Mouse (Mus musculus): ENCODE results near the gene Adamts2. TPM values are rescaled to one million over a fixed set of nuclear protein-coding genes. Genes with fewer than 3 reads are reported as not detected.

Gene Adamts2
- polyA plus RNA-seq, 1 experiment from 2014 or later: 2.5 TPM

DNA sequence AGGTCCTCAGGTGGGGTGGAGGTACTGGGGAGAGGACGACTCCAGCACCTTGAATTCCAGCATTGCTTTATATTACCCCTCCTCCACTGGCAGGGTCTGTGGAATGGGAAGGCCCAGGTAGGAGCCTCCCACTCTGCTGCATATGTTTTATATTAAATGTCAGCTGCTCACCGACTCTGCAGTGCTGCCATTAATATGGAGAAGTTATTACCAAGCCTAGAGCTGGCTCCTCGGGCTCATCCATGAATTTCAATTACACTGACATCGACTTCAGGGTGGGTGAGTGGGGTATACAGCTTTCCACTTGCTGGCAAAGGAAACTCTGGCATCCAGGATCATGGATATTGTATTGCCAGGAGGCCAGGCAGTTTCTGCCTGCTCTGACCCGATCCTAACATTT lies 9.3 kb downstream of the Adamts2 start:
- ATAC-seq (replicated peaks; ENCODE audit: insufficient number of reproducible peaks, low FRiP score, low TSS enrichment): no peak
- H3K9ac ChIP-seq (ENCODE audit: low read depth, low read length): no peak overlapping the region
- no peaks in the 10 kb centered on the region for H3K4me1 ChIP-seq (ENCODE audit: control insufficient read depth, insufficient read depth, low read length)
- WGBS (ENCODE audit: insufficient replicate concordance): 71% methylated on average over 5 of the region's 5 CpGs
- no peaks in the 10 kb centered on the region for H3K9me3 ChIP-seq (replicated peaks; ENCODE audit: control insufficient read depth, low read length)
- no peaks in the 10 kb centered on the region for H3K36me3 ChIP-seq (ENCODE audit: control insufficient read depth, insufficient read depth, low read length)
- H3K27me3 ChIP-seq (ENCODE audit: control insufficient read depth, insufficient read depth, low read length): peaks cover 17% of the 10 kb centered on the region
- no peak overlapping the region for H3K4me3 ChIP-seq (ENCODE audit: low read depth, low read length)
- H3K4me2 ChIP-seq: no peak overlapping the region
- no peak overlapping the region for H3K27ac ChIP-seq (ENCODE audit: low read depth, low read length)

DNA sequence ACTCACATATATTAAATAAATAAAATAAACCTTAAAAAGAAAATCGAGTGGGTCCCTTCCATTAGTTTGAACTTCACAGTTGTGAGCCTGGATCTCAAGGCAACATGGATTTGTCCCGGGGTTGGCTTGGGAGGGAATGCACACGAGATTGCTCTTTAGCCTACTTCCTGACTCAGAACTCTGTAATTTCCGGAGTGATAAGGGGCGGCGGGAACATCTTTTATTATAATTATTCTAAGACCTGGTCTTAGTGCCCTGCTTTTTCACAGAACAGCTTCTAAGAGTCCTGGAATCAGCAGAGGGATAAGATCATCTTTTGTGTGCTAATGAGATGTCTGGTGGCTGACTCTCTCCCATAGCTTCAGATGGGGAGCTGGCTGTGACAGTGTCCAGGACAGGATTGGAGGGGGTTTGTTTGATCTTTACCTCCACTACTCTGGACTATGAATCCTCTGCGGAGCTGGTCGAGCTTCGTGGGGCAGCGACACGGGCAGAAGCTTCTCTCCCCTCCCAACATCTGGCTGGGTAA lies 15.2 kb downstream of the Adamts2 start:
- ATAC-seq (replicated peaks; ENCODE audit: insufficient number of reproducible peaks, low FRiP score, low TSS enrichment): no peak
- 71% methylated on average over 11 of the region's 11 CpGs for WGBS (ENCODE audit: insufficient replicate concordance)
- Histone ChIP-seq H3K4me2 (no peak overlapping the region), H3K4me3 (ENCODE audit: low read depth, low read length) (no peak overlapping the region), H3K27me3 (ENCODE audit: control insufficient read depth, insufficient read depth, low read length) (no peaks in the 10 kb centered on the region), H3K9ac (ENCODE audit: low read depth, low read length) (no peak overlapping the region), H3K27ac (ENCODE audit: low read depth, low read length) (no peak overlapping the region), H3K36me3 (ENCODE audit: control insufficient read depth, insufficient read depth, low read length) (no peaks in the 10 kb centered on the region), H3K4me1 (ENCODE audit: control insufficient read depth, insufficient read depth, low read length) (0 out of 2 replicates have a peak, but pooled peaks cover under 1% of the 10 kb centered on the region), H3K9me3 (replicated peaks; ENCODE audit: control insufficient read depth, low read length) (no peaks in the 10 kb centered on the region)

DNA sequence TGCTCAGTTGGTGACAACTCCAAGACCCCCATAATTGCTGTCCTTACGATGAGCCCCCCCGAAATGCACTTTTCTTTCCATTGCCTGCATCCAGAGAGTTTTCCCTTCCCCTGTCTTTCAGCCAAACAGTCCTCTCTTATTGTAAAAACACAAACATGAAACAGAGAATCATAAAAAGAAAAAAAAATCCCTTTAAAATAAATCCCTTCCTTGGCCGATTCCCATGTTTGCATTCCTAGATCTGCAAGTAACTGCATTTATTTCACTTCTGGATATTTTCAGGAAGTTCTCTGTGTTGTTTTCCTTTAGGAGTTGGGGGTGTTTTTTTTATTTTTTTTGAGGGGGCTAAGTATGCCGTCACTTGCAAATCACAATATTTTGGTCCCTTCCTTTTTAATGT lies 19.0 kb downstream of the Adamts2 start:
- Histone ChIP-seq H3K4me3 (ENCODE audit: low read depth, low read length) (no peak overlapping the region), H3K9ac (ENCODE audit: low read depth, low read length) (no peak overlapping the region), H3K27me3 (ENCODE audit: control insufficient read depth, insufficient read depth, low read length) (no peaks in the 10 kb centered on the region), H3K9me3 (replicated peaks; ENCODE audit: control insufficient read depth, low read length) (no peaks in the 10 kb centered on the region), H3K4me1 (ENCODE audit: control insufficient read depth, insufficient read depth, low read length) (0 out of 2 replicates have a peak, but pooled peaks cover 2% of the 10 kb centered on the region), H3K4me2 (no peak overlapping the region), H3K27ac (ENCODE audit: low read depth, low read length) (no peak overlapping the region), H3K36me3 (ENCODE audit: control insufficient read depth, insufficient read depth, low read length) (no peaks in the 10 kb centered on the region)
- ATAC-seq (replicated peaks; ENCODE audit: insufficient number of reproducible peaks, low FRiP score, low TSS enrichment): no peak
- WGBS (ENCODE audit: insufficient replicate concordance): 78% methylated on average over 4 of the region's 4 CpGs

DNA sequence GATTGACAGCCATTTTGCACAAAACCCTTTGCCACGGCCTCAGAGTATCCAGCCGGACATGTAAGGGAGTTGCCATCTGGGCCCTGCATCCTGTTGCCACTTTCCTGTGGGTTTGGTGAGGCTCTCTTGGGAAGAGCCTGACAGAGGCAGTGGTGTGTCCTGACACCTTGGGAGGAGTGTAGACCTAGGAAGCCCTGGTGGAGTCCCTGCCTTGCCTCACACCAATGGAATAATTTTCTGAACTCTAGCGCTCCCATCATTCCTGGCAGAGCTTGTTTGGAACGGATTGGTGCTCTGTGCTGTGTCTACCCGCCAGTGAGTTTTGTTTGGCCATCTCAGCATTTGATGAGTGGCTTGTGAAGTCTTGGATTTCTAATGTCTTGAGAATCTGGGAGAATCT lies 19.5 kb downstream of the Adamts2 start:
- Histone ChIP-seq H3K4me1 (ENCODE audit: control insufficient read depth, insufficient read depth, low read length) (0 out of 2 replicates have a peak, but pooled peaks cover 2% of the 10 kb centered on the region), H3K4me3 (ENCODE audit: low read depth, low read length) (no peak overlapping the region), H3K27ac (ENCODE audit: low read depth, low read length) (no peak overlapping the region), H3K9me3 (replicated peaks; ENCODE audit: control insufficient read depth, low read length) (no peaks in the 10 kb centered on the region), H3K4me2 (no peak overlapping the region), H3K27me3 (ENCODE audit: control insufficient read depth, insufficient read depth, low read length) (no peaks in the 10 kb centered on the region), H3K9ac (ENCODE audit: low read depth, low read length) (no peak overlapping the region), H3K36me3 (ENCODE audit: control insufficient read depth, insufficient read depth, low read length) (no peaks in the 10 kb centered on the region)
- no peak for ATAC-seq (replicated peaks; ENCODE audit: insufficient number of reproducible peaks, low FRiP score, low TSS enrichment)
- 70% methylated on average over 5 of the region's 5 CpGs for WGBS (ENCODE audit: insufficient replicate concordance)

DNA sequence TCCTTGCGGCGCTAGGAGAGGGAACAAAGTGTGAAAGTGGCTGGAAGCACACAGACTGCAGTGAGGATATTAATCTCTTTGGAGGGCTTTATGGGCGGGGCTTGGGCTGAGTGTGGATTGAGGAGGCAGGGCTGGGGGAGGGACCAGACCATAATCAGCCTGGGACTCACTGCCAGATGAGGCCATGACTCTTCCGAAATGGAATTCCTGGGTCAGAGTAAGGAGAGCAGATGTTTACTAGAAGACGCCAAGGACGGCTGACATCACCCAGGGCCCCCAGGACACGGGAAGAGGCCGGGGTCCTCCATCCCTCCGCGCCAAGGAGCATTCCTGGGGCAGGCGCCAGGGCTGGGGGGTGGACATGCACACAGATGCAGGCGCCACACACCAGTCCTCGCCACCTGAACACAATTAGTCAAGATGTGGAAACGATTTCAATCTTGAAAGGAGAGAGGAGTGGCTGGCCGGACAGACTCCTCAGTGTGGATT lies 20.4 kb downstream of the Adamts2 start:
- Histone ChIP-seq H3K9me3 (replicated peaks; ENCODE audit: control insufficient read depth, low read length) (no peaks in the 10 kb centered on the region), H3K36me3 (ENCODE audit: control insufficient read depth, insufficient read depth, low read length) (no peaks in the 10 kb centered on the region), H3K4me2 (peak overlapping the region; percentile 43), H3K27me3 (ENCODE audit: control insufficient read depth, insufficient read depth, low read length) (no peaks in the 10 kb centered on the region), H3K27ac (ENCODE audit: low read depth, low read length) (no peak overlapping the region), H3K4me3 (ENCODE audit: low read depth, low read length) (no peak overlapping the region), H3K4me1 (ENCODE audit: control insufficient read depth, insufficient read depth, low read length) (0 out of 2 replicates have a peak, but pooled peaks cover 2% of the 10 kb centered on the region), H3K9ac (ENCODE audit: low read depth, low read length) (no peak overlapping the region)
- peak; percentile 64; the same call in 1 of the 2 replicates for ATAC-seq (replicated peaks; ENCODE audit: insufficient number of reproducible peaks, low FRiP score, low TSS enrichment)
- 39% methylated on average over 15 of the region's 15 CpGs for WGBS (ENCODE audit: insufficient replicate concordance)

DNA sequence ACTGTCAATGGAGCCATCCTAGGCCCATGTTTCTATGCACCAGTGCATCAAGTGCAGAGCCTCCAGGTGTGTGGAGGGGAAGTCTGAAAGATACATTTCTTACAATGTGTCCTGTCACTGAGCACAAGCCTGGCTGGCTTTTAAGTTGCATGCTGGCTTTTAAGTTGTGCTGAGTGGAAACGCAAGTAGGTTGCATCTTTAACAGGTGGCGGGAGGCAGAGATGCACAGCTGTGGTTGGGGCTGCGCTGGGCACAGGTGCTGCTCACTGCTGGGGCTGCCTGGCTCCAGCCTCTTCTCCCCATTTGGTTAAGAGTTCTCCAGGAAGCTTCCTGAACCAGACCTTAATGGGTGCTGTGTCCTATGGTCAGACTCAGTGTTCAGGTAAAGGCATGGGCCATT lies 21.9 kb downstream of the Adamts2 start:
- Histone ChIP-seq H3K9me3 (replicated peaks; ENCODE audit: control insufficient read depth, low read length) (no peaks in the 10 kb centered on the region), H3K36me3 (ENCODE audit: control insufficient read depth, insufficient read depth, low read length) (no peaks in the 10 kb centered on the region), H3K4me2 (no peak overlapping the region), H3K4me3 (ENCODE audit: low read depth, low read length) (no peak overlapping the region), H3K4me1 (ENCODE audit: control insufficient read depth, insufficient read depth, low read length) (0 out of 2 replicates have a peak, but pooled peaks cover 2% of the 10 kb centered on the region), H3K27me3 (ENCODE audit: control insufficient read depth, insufficient read depth, low read length) (no peaks in the 10 kb centered on the region), H3K27ac (ENCODE audit: low read depth, low read length) (no peak overlapping the region), H3K9ac (ENCODE audit: low read depth, low read length) (no peak overlapping the region)
- 85% methylated on average over 3 of the region's 3 CpGs for WGBS (ENCODE audit: insufficient replicate concordance)
- no peak for ATAC-seq (replicated peaks; ENCODE audit: insufficient number of reproducible peaks, low FRiP score, low TSS enrichment)

DNA sequence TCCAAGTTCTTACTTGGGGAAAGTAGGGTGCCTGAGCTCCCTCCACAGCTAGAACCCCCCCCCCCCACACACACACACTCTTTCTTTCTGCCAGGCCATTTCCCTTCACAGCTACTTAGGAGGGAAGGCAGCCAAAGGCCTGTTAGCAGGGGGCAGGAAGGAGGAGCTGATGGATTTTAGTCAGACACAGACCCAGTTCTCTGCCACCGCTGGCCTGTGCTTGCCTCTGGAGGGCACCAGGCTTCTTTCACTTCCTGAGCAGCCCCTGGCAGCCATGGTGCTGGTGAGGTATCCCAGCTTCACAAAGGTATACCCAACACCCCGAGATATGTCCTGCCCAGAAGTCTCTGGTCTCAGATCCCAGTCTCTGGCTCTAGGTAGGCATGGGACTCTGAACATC lies 22.4 kb downstream of the Adamts2 start:
- H3K4me2 ChIP-seq: no peak overlapping the region
- WGBS (ENCODE audit: insufficient replicate concordance): 60% methylated on average over 2 of the region's 2 CpGs
- 0 out of 2 replicates have a peak, but pooled peaks cover 2% of the 10 kb centered on the region for H3K4me1 ChIP-seq (ENCODE audit: control insufficient read depth, insufficient read depth, low read length)
- H3K27me3 ChIP-seq (ENCODE audit: control insufficient read depth, insufficient read depth, low read length): no peaks in the 10 kb centered on the region
- no peaks in the 10 kb centered on the region for H3K9me3 ChIP-seq (replicated peaks; ENCODE audit: control insufficient read depth, low read length)
- H3K9ac ChIP-seq (ENCODE audit: low read depth, low read length): no peak overlapping the region
- ATAC-seq (replicated peaks; ENCODE audit: insufficient number of reproducible peaks, low FRiP score, low TSS enrichment): no peak
- no peak overlapping the region for H3K27ac ChIP-seq (ENCODE audit: low read depth, low read length)
- no peak overlapping the region for H3K4me3 ChIP-seq (ENCODE audit: low read depth, low read length)
- no peaks in the 10 kb centered on the region for H3K36me3 ChIP-seq (ENCODE audit: control insufficient read depth, insufficient read depth, low read length)

DNA sequence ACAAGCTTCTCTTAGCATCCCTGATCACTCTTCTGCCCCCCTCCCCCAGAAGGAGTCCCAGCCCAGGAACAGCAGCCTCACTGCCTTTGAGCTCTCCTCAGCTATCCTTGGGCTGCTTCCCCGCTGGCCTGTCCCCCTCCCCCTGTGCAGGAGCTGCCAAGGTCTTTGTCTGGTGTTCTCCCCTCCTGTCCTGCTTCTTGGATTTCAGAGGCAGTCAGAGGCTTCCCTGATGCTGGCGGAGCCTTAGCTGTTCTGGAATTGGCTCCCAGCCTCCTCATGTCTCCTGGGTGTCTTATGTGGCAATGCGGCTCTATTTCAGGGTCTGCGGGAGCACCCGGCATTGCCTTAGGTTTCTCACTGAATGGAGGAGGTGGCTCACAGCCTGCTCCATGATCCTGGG lies 22.8 kb downstream of the Adamts2 start:
- Histone ChIP-seq H3K9me3 (replicated peaks; ENCODE audit: control insufficient read depth, low read length) (no peaks in the 10 kb centered on the region), H3K4me2 (no peak overlapping the region), H3K4me3 (ENCODE audit: low read depth, low read length) (no peak overlapping the region), H3K27ac (ENCODE audit: low read depth, low read length) (no peak overlapping the region), H3K4me1 (ENCODE audit: control insufficient read depth, insufficient read depth, low read length) (0 out of 2 replicates have a peak, but pooled peaks cover 2% of the 10 kb centered on the region), H3K27me3 (ENCODE audit: control insufficient read depth, insufficient read depth, low read length) (no peaks in the 10 kb centered on the region), H3K36me3 (ENCODE audit: control insufficient read depth, insufficient read depth, low read length) (no peaks in the 10 kb centered on the region), H3K9ac (ENCODE audit: low read depth, low read length) (no peak overlapping the region)
- WGBS (ENCODE audit: insufficient replicate concordance): 67% methylated on average over 5 of the region's 5 CpGs
- no peak for ATAC-seq (replicated peaks; ENCODE audit: insufficient number of reproducible peaks, low FRiP score, low TSS enrichment)

DNA sequence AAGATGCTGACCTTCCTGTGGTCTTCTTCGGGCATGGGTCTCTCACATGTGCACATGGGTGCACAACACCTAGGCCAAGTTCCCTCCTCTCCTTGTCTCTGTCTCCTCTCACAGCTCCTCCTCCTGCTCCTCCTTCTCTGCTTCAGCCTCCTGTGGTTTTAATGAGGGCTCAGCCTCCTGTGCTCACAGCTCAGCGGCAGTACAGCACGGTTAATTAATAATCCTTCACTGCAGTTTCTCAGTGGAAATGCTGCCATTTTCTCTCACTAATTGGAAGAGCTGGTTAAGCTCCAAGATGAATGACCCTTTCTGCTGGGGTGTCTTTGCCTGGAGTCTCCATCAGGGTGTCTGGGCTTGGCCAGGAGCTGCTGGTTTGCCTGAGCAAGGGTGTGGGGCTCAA lies 27.0 kb downstream of the Adamts2 start:
- no peaks in the 10 kb centered on the region for H3K36me3 ChIP-seq (ENCODE audit: control insufficient read depth, insufficient read depth, low read length)
- H3K9me3 ChIP-seq (replicated peaks; ENCODE audit: control insufficient read depth, low read length): no peaks in the 10 kb centered on the region
- no peak overlapping the region for H3K9ac ChIP-seq (ENCODE audit: low read depth, low read length)
- H3K4me3 ChIP-seq (ENCODE audit: low read depth, low read length): no peak overlapping the region
- H3K4me2 ChIP-seq: no peak overlapping the region
- no peak for ATAC-seq (replicated peaks; ENCODE audit: insufficient number of reproducible peaks, low FRiP score, low TSS enrichment)
- H3K4me1 ChIP-seq (ENCODE audit: control insufficient read depth, insufficient read depth, low read length): peaks cover 3% of the 10 kb centered on the region; the same call in 1 of the 2 replicates
- 49% methylated on average over 3 of the region's 3 CpGs for WGBS (ENCODE audit: insufficient replicate concordance)
- H3K27me3 ChIP-seq (ENCODE audit: control insufficient read depth, insufficient read depth, low read length): no peaks in the 10 kb centered on the region
- H3K27ac ChIP-seq (ENCODE audit: low read depth, low read length): no peak overlapping the region

Measured in heart, embryonic 11.5 days (tissue).